Mouse (Mus musculus) embryonic facial prominence, embryonic 15.5 days (tissue): ENCODE measurements around the gene Tor4a. TPM values are rescaled to one million over a fixed set of nuclear protein-coding genes. Genes with fewer than 3 reads are reported as not detected.

ENCODE experiments used
- ATAC-seq: fragments of 200-750 bp; cut with Nextera tagmentation; 2 replicates; pipeline ENCODE4 v1.8.0; 2017; ENCODE audit warnings: low read depth, moderate TSS enrichment; ENCODE audit not compliant: insufficient number of reproducible peaks, low FRiP score, low TSS enrichment
- H3K27ac ChIP-seq: fragments of 300-500 bp; sonication (generic); replicated peaks from 2 replicates; pipeline ENCODE4 v1.5.1; 2015; ENCODE audit warnings: mild to moderate bottlenecking, inconsistent platforms
- H3K27me3 ChIP-seq: fragments of 300-500 bp; sonication (generic); 2 replicates; pipeline ENCODE4 v1.6.1; 2015; ENCODE audit warnings: inconsistent platforms
- H3K36me3 ChIP-seq: fragments of 300-500 bp; sonication (generic); 2 replicates; pipeline ENCODE4 v1.6.1; 2015; ENCODE audit warnings: mild to moderate bottlenecking, inconsistent platforms
- H3K4me1 ChIP-seq: fragments of 300-500 bp; sonication (generic); 2 replicates; pipeline ENCODE4 v1.6.1; 2015; ENCODE audit warnings: inconsistent platforms
- H3K4me2 ChIP-seq: fragments of 300-500 bp; sonication (generic); replicated peaks from 2 replicates; pipeline ENCODE4 v1.6.1; 2015; ENCODE audit warnings: mild to moderate bottlenecking, inconsistent platforms
- H3K4me3 ChIP-seq: fragments of 300-500 bp; sonication (generic); replicated peaks from 2 replicates; pipeline ENCODE4 v1.5.1; 2015; ENCODE audit warnings: mild to moderate bottlenecking, inconsistent platforms
- H3K9ac ChIP-seq: fragments of 300-500 bp; sonication (generic); 2 replicates; pipeline ENCODE4 v1.6.1; 2015; ENCODE audit warnings: inconsistent platforms
- H3K9me3 ChIP-seq: fragments of 300-500 bp; sonication (generic); replicated peaks from 2 replicates; pipeline ENCODE4 v1.6.1; 2016; ENCODE audit warnings: inconsistent platforms
- WGBS: fragments of 180-500 bp; shearing (Covaris S2); methylation state at CpG from one replicate; pipeline ENCODE4 v1.1.7; 2015; 5-methylcytosine and 5-hydroxymethylcytosine counted together
- polyA plus RNA-seq: library from polyadenylated mRNA; unstranded; fragments of >200 nt; fragmentation: Nextera tagmentation; extraction: Ambion mirVana; gene quantifications from 2 replicates; pipeline ENCODE4 v1.2.1, GENCODE M21; 2015

The Tor4a gene
- polyA plus RNA-seq, 1 experiment from 2014 or later, result 10.5 TPM

- WGBS, result 81% methylated on average over 1 of the region's 1 CpGs
- no peak overlapping the region for H3K9ac ChIP-seq
- peaks cover 21% of the 10 kb centered on the region for H3K4me1 ChIP-seq
- ATAC-seq, result no peak
- no peak overlapping the region for H3K4me3 ChIP-seq
- no peaks in the 10 kb centered on the region for H3K27me3 ChIP-seq
- H3K27ac ChIP-seq, result no peak overlapping the region
- no peak overlapping the region for H3K4me2 ChIP-seq
- H3K9me3 ChIP-seq, result no peaks in the 10 kb centered on the region
- H3K36me3 ChIP-seq, result peaks cover 59% of the 10 kb centered on the region
These were observed 10.9 kb upstream of the Tor4a start for GRCm38 (mm10) chr2:25207593-25207992.

DNA sequence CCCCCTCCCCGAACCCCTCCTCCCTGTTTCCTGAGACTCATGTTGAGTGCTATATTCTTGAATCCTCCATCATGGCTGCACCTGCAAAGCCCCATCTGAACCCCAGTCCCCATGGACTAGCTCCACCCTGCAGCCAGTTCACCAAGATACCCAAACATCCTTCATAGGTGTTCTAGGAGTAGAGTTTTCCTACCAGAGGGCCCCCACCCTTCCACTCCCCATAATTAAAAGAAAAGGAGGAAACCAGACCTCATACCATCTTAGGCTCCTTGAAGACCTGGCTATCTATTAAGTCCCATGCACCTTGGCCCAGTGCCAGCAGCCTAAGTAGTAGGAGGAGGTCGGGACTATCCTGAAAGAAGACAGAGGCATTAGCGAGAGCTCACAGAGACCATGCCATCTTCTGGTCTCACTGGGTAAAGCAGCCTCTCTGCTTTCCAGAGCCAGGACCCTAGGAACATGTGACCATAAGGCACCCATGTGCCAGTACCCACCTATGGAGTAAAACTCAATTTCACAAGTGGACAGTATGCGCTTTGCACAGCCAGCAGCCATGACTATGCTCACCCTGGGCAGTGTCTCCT, 7.0 kb upstream of the Tor4a start:
- ATAC-seq, result no peak; the same call in 1 of the 2 replicates
- no peak overlapping the region for H3K4me3 ChIP-seq
- no peaks in the 10 kb centered on the region for H3K9me3 ChIP-seq
- H3K27ac ChIP-seq, result no peak overlapping the region
- H3K4me2 ChIP-seq, result no peak overlapping the region
- H3K27me3 ChIP-seq, result no peaks in the 10 kb centered on the region
- H3K36me3 ChIP-seq, result peaks cover 90% of the 10 kb centered on the region
- 0 out of 2 replicates have a peak, but pooled peaks cover 3% of the 10 kb centered on the region for H3K4me1 ChIP-seq
- 66% methylated on average over 4 of the region's 4 CpGs for WGBS
- no peak overlapping the region for H3K9ac ChIP-seq

GRCm38 (mm10) chr2:25200631-25201030, 3.9 kb upstream of the Tor4a start:
- H3K27me3 ChIP-seq, result peaks cover 11% of the 10 kb centered on the region
- H3K4me1 ChIP-seq, result peaks cover 14% of the 10 kb centered on the region
- H3K4me3 ChIP-seq, result no peak overlapping the region
- no peak overlapping the region for H3K27ac ChIP-seq
- WGBS, result 97% methylated on average over 2 of the region's 2 CpGs
- no peak overlapping the region for H3K4me2 ChIP-seq
- no peaks in the 10 kb centered on the region for H3K9me3 ChIP-seq
- peaks cover 75% of the 10 kb centered on the region for H3K36me3 ChIP-seq
- ATAC-seq, result no peak
- H3K9ac ChIP-seq, result no peak overlapping the region

DNA sequence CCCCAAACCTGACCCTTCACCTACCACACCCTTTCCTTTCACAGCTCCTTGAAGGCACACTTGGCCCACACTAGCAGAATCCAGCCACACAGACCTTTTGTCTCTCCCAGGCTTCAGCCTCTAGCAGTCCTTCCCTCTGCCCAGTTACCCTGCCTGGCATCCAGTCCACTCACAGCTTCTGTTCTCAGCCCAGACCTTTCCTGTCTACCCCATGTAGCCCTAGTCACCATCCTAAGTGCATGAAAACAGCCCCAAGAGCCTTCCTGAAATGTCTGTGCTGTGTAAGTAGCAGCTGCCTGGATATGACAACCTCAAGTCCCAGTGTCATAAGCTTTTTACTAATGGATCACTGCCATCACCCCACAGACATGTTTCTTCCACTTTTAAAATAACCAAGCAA, 1.3 kb upstream of the Tor4a start:
- no peaks in the 10 kb centered on the region for H3K9me3 ChIP-seq
- no peak overlapping the region for H3K4me3 ChIP-seq
- peaks cover 26% of the 10 kb centered on the region for H3K27me3 ChIP-seq
- H3K36me3 ChIP-seq, result peaks cover 48% of the 10 kb centered on the region
- peaks cover 31% of the 10 kb centered on the region for H3K4me1 ChIP-seq
- no peak overlapping the region for H3K4me2 ChIP-seq
- H3K9ac ChIP-seq, result no peak overlapping the region
- ATAC-seq, result no peak
- H3K27ac ChIP-seq, result no peak overlapping the region

- peaks cover 26% of the 10 kb centered on the region for H3K27me3 ChIP-seq
- no peak overlapping the region for H3K9ac ChIP-seq
- WGBS, result 18% methylated on average over 2 of the region's 2 CpGs
- H3K4me3 ChIP-seq, result no peak overlapping the region
- peak overlapping the region; percentile 69 for H3K27ac ChIP-seq
- no peak for ATAC-seq
- H3K9me3 ChIP-seq, result no peaks in the 10 kb centered on the region
- H3K4me2 ChIP-seq, result peak overlapping the region; percentile 45
- peaks cover 40% of the 10 kb centered on the region for H3K36me3 ChIP-seq
- peaks cover 32% of the 10 kb centered on the region for H3K4me1 ChIP-seq
These were observed 505 bp upstream of the Tor4a start for GRCm38 (mm10) chr2:25197191-25197590.

GRCm38 (mm10) chr2:25195211-25196156, 1.2 kb downstream of the Tor4a start:
- peaks cover 32% of the 10 kb centered on the region for H3K4me1 ChIP-seq
- peaks cover 26% of the 10 kb centered on the region for H3K27me3 ChIP-seq
- peak overlapping the region; percentile 4; the same call in 1 of the 2 replicates for H3K9ac ChIP-seq
- H3K27ac ChIP-seq, result peak overlapping the region; percentile 69
- peak overlapping the region; percentile 45 for H3K4me2 ChIP-seq
- H3K4me3 ChIP-seq, result peak overlapping the region; percentile 33
- H3K36me3 ChIP-seq, result peaks cover 23% of the 10 kb centered on the region
- 21% methylated on average over 55 of the region's 55 CpGs for WGBS
- H3K9me3 ChIP-seq, result no peaks in the 10 kb centered on the region
- ATAC-seq, result no peak

DNA sequence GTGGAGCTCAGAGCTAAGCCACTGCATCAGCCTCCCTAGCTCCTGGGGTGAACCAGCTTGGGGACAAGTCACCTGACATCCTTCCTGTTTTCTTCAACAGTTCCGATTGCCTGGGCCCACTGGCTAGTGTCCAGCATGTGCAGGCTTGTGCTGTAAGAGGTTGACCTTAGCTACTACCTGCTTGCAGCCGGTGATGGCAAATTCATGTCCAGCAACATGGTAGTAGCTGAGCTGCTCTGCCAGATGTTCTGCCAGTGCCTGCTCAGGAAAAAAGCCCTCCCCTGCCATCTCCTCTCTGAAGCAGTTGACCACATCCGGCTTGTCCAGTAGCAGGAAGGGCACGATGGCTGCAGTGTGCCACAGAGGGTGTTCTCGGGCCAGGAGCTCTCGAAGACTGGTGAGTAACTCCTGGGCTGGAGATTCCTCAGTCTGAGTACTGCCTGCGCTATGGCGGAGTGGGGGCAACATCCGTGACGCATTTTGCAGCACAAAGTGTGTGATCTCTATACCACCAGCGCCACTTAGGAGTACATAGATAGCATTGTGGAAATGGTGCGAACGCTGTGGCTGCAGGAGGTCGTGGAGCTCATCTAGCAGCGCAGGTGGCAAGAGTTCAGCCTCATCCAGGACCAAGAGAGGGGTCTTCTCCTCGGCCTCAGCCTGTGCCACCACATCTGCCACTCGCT, 2.1 kb downstream of the Tor4a start:
- H3K9me3 ChIP-seq, result no peaks in the 10 kb centered on the region
- peak overlapping the region; percentile 45 for H3K4me2 ChIP-seq
- no peak overlapping the region; the same call in 1 of the 2 replicates for H3K4me3 ChIP-seq
- peaks cover 15% of the 10 kb centered on the region for H3K36me3 ChIP-seq
- 0 out of 2 replicates have a peak overlapping the region, but pooled peaks have one; percentile 28 for H3K27ac ChIP-seq
- H3K27me3 ChIP-seq, result peaks cover 26% of the 10 kb centered on the region
- H3K9ac ChIP-seq, result no peak overlapping the region
- no peak for ATAC-seq
- H3K4me1 ChIP-seq, result peaks cover 32% of the 10 kb centered on the region
- WGBS, result 81% methylated on average over 17 of the region's 17 CpGs

GRCm38 (mm10) chr2:25194006-25194405, 2.7 kb downstream of the Tor4a start:
- WGBS, result 59% methylated on average over 5 of the region's 5 CpGs
- Histone ChIP-seq H3K36me3 (peaks cover 10% of the 10 kb centered on the region), H3K4me3 (no peak overlapping the region), H3K27me3 (peaks cover 26% of the 10 kb centered on the region), H3K9ac (no peak overlapping the region), H3K4me2 (no peak overlapping the region; the same call in 1 of the 2 replicates), H3K27ac (peak overlapping the region; percentile 28; the same call in 1 of the 2 replicates), H3K9me3 (no peaks in the 10 kb centered on the region), H3K4me1 (peaks cover 32% of the 10 kb centered on the region)
- no peak for ATAC-seq

DNA sequence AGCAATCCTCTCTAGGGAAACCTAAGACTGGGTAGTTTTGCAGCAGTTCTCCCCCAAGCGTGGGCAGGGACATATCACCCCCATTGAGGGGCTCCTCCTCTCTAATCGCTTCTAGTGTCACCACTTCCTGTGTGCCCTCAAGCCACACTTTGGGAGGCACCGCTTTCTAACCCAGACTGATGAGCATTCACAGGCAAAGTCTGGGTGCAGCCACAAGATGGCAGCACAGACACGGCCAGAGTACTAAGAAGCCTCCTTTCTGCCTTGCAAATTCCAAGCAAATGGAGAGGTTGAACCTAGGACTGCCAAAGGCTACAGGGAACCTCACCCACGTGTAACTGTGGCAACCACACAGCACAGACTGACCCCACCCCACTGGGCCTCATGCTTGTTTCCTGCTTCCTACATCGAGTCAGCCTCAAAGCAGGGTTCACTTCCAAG, 3.3 kb downstream of the Tor4a start:
- Histone ChIP-seq H3K9ac (no peak overlapping the region), H3K27ac (peak overlapping the region; percentile 28; the same call in 1 of the 2 replicates)
- peak; percentile 70 for ATAC-seq

DNA sequence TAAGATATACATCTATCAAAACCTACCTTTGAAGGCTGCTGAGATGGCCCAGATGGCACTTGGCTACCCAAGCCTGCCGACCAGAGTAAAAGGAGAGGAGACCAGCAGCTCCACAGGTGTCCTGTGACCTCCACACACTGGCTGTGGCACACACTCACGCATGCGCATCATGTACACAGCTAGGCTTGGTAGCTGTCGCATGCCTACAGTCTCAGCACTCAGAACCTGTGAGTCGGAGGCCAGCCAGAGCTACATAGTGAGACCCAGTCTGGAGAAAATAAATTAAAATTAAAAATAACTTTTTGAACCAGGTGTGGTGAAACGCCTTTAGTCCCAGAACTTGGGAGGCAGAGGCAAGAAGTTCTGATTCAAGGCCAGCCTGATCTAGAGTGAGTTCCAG, 8.8 kb downstream of the Tor4a start:
- no peaks in the 10 kb centered on the region for H3K9me3 ChIP-seq
- peaks cover 14% of the 10 kb centered on the region for H3K4me1 ChIP-seq
- WGBS, result 81% methylated on average over 6 of the region's 6 CpGs

More for the DNA sequence above, 3.3 kb downstream of the Tor4a start:
- H3K36me3 ChIP-seq, result 0 out of 2 replicates have a peak, but pooled peaks cover 4% of the 10 kb centered on the region
- peaks cover 26% of the 10 kb centered on the region for H3K27me3 ChIP-seq
- under 1% methylated on average over 6 of the region's 6 CpGs for WGBS
- no peaks in the 10 kb centered on the region for H3K9me3 ChIP-seq
- H3K4me2 ChIP-seq, result no peak overlapping the region; the same call in 1 of the 2 replicates
- peaks cover 32% of the 10 kb centered on the region for H3K4me1 ChIP-seq
- no peak overlapping the region for H3K4me3 ChIP-seq

GRCm38 (mm10) chr2:25186575-25186930, 10.1 kb downstream of the Tor4a start:
- H3K27me3 ChIP-seq, result peaks cover 34% of the 10 kb centered on the region
- no peak overlapping the region for H3K9ac ChIP-seq
- WGBS, result 25% methylated on average over 5 of the region's 5 CpGs
- H3K4me3 ChIP-seq, result peak overlapping the region; percentile 53
- no peak; the same call in 1 of the 2 replicates for ATAC-seq
- no peak overlapping the region for H3K27ac ChIP-seq
- no peaks in the 10 kb centered on the region for H3K9me3 ChIP-seq
- H3K36me3 ChIP-seq, result no peaks in the 10 kb centered on the region
- peaks cover 17% of the 10 kb centered on the region for H3K4me1 ChIP-seq
- H3K4me2 ChIP-seq, result peak overlapping the region; percentile 95

More for the DNA sequence above, 8.8 kb downstream of the Tor4a start:
- ATAC-seq, result no peak
- Histone ChIP-seq H3K27me3 (peaks cover 24% of the 10 kb centered on the region), H3K27ac (no peak overlapping the region), H3K36me3 (no peaks in the 10 kb centered on the region), H3K9ac (no peak overlapping the region), H3K4me3 (no peak overlapping the region), H3K4me2 (no peak overlapping the region)
